Mouse (Mus musculus): ENCODE results near the gene Erich3. TPM values are rescaled to one million over a fixed set of nuclear protein-coding genes. Genes with fewer than 3 reads are reported as not detected.

Gene Erich3
- total RNA-seq, 2 experiments from 2014 or later, result 0.05 to 0.37 TPM

DNA sequence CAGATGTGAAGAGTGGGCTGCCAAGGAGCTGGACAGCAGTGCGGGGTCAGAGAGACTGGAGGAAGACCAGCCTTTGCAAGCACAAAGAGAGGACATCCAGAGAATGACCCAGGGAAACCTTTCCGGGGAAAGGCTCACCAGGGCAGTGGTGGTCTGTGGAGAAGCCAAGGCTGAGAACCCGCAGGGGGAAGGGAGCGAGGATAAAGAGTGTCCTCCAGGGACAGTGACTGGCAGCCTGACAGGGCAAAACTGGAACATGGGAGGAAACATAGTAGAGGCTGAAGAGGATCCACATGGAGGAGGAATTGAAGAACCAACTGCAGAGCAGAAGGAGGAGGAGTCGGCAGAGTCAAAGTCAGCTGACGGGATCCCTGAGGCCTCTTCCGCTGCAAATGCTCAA, 100.5 kb downstream of the Erich3 start:
- no peak for DNase-seq (ENCODE audit: low spot score in 2 of 2)

DNA sequence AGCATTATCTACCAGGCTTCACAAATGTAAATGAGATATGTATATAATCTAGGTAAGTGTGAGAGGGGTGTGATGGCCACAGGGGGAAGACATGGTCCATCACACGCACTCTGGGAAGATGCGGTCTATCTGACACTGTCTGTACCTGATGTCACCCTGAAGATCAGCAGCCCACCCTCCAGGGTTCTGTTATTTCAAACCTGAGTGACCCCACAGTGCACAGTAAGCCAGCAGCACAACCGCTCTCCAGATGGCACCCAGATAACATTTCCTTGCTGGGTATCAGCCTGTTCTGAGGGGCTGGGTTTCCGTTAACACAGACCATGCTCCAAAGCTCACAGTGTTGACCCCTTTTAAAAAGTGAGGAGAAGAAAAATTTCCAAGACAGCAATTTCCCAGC, 102.7 kb downstream of the Erich3 start:
- no peak for DNase-seq (ENCODE audit: low spot score in 2 of 2)

DNA sequence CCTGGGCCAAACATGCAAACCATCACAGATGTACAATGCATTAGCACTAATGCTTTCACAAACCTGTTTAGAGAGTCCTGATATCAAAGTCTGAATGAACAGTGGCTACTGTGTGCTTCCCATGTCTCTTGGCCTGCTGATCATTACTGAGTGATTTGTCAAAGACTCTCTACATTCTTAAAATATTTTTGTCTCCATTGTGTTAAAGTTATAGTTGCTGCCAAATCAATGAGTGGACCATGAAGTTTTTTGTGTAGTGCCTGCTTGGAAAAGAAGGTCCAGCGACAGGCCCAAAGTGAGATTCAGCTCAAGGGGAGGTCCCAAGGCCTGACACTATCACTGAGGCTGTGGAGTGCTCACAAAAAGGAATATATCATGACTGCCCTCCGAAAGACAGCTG, 108.0 kb downstream of the Erich3 start:
- no peak for DNase-seq (ENCODE audit: low spot score in 2 of 2)

DNA sequence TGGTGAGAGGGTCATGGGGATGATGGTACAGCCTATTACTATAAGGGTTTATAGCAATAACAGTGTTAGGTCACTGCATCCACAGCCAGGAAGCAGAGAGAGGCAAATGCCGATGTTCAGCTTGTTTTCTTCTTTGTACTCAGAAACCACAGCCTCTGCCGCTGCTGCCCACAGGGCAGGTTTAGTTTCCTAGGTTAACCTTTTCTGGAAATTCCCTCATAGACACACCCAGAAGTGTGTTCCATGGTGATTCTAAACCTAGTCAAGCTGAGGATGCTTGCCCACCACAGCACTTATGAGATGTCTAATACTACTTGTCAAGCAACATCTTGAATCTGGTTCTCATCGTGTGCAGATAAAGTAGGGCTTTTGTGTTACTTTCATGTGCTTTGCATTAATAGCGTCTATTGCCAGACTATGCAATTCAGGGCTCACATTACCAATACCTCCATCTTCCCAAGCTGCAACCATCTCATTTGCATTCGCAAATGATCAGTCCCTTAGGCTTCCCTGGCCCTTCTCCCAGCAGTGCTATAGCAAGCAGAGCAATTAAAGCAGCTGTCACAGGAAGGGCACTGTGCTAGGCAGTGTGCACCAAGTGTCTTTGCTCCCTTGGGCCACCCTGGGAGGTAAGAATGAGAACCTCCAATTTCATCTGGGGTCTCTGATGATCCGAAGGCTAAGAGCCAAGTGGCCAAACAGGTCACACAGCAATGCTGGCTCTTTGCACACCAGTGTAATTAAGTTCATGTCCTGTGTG, 115.4 kb downstream of the Erich3 start:
- DNase-seq (ENCODE audit: low spot score in 2 of 2), result no peak

DNA sequence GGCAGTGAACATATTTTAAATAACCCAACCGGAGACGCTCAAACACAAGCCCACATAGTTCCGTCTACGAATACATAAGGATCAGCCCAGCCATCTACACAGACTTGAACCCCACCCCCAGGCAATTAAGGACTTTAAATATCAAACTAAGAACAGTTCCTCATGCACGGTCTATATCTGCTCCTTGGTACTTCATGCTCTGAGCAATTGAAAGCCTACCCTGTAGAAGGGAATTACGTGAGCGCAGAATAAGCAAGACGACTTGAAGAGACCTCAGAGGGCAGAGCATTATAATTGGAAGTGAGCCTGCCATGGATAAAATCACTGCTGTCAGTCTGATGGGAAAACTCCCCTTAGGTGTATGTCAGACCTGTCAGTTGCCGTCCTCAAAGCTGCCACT, 122.7 kb downstream of the Erich3 start:
- no peak for DNase-seq (ENCODE audit: low spot score in 2 of 2)

DNA sequence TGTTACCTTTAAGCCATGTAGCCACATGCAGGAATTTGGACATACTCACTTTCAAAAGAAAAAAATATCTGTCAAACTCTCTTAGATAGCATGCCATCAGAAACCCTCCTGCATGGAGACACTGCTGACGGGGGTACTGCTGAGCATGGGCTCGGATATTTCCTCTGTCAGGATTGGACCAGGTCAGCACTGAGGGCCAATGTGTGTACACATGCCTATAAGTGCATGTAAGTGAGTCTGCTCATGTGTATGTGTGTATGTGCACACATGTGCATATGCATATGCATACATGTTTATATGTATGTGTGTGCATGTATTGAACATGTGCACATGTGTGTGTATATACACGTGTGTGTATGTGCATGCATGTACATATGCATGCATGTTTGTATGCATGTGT, 124.0 kb downstream of the Erich3 start:
- no peak for DNase-seq (ENCODE audit: low spot score in 2 of 2)

DNA sequence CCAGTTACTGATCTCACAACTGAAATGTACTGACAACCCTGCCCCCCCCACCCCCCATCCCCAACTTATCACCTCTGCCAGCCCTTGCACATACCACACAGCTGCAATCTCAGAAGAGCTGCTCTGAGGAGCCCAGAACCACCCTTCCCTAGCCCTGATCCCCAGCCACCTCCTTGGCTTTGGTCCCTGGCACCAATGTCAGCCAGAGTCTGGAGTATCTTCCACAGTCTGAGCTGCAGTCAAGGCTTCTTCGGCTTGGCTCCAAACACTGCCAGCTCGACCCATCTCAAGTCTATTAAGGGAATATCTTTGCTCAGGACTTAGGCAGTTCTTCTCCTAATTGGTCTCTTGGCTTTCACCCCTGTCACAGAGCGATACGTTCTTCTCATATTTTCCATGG, 129.9 kb downstream of the Erich3 start:
- DNase-seq (ENCODE audit: low spot score in 2 of 2), result no peak

DNA sequence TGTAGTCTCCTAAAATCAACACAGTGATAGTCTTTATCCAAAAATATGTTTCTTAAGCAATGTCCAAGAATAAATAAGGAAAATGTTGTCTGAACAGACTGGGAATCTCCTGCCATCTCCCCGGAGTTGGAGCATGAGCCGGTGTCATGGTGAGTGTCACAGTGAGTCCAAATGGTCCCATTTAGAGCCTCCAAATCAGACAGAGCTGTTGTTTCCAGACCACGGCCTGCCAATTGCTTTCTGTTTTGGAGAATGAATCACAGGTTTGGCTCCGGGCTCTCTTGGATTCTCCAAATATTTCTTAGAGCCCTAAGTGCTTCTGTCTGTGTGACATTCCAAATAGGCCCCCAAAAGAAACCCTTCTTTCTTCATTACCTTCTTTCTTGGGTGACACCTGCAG, 135.1 kb downstream of the Erich3 start:
- no peak for DNase-seq (ENCODE audit: low spot score in 2 of 2)

DNA sequence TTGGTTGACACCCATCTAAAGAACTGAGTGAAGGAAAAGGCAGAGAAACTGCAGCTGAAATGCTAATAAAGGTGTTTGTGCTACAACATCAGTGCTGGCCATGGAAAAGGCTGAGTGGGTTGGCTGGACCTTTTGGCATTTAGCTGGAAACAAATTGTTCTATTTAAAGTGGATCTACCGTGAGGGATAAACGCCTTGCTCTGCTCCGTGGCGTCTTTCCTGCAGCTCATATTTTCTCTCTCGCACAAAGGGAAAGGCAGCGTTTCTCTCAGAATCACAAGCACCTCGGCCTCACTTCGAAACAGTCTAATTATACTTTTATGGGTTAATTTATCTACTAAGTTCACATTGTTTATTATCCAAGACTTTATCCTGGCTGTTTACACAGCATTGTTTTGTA, 136.8 kb downstream of the Erich3 start:
- DNase-seq (ENCODE audit: low spot score in 2 of 2), result no peak

DNA sequence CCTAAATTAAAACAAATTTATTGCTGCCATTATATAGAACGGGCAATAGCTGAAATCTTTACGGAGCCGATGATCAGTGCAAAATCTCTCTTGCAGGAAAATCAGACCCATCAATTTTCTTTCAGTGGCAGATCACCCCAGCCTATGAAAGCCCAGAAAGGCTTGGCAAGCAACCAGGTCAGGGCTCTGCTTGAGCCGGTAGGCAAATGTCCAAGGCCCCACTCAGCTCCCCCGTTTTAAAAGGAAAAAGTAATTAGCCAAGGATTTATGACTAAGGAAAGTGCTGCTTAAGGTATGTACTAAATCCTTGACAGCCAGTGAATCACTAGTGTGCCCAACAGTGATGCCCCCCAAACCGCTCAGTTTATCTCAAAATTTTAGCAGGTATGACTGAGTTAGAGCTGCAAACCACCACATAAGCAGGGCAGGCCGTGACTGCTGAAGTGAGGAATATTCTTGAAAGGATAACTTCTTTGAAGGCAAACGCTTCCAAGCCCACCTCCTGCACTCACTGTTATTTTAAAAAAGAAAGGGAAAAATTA, 137.3 kb downstream of the Erich3 start:
- DNase-seq (ENCODE audit: low spot score in 2 of 2), result no peak

DNA sequence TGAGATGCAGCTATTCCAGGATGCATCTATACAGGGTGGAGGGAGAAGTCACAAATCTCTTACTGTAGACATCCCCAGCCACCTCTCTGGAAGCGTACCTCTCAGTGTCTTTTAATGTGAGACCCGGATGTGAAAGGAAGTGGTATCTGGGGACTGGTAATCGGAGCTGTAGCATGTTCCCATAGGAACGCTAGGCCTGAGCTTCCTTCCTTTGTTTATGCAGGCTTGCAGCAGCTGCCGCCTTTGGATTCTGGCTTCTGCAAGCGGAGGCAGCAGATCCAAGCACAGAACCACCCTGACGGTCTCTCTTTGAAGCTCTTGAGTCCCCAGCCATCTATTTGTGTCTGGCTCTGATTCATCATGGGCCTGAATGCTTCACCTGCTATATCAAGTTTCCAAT, 143.0 kb downstream of the Erich3 start:
- no peak for DNase-seq (ENCODE audit: low spot score in 2 of 2)

DNA sequence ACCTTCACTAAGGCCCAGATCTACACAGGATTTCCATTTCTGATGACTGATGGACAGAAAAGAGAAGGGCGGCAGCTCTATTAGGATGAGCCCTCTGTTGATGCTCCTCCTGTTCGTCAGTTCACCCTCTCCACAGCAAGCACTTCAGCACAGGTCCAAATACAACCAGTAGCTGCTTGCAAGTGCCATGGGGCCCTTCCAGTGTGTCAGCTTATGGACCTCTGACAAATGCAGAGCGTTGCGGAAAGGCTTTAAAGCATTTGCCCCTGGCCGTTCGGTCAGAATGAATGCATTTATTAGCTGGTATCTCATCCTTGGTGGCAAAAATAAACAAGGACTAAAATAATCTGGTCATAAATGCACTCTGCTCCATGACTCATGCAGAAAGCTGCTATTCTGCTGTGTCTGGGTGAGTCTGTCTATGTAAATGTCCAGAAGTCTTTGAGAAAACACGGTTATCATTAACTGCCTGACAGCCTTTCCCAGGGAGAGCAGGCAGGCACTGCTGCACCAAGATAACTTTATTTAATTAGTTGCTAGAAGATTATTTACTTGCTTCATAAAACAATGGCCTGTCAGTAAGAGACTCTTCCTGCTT, 146.7 kb downstream of the Erich3 start:
- DNase-seq (ENCODE audit: low spot score in 2 of 2), result no peak

DNA sequence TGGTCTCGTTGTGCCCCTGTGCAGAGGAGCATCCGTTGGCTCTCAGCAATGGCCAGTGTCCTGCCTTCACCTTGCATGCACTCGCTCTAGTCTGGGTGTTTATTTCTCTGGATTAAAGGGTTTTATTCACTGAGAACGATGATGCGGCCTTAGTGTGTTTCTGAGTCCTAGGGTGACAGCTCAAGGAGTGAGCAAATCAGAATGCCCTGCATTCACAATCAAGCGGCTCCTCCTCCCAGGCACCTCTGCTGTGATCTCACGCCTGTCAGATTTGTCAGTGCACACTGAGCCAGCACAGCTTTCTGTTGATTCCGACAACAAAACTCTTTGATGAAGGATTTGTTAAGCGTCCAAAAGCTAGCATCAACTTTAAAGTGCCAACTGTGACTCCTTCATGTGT, 147.6 kb downstream of the Erich3 start:
- no peak for DNase-seq (ENCODE audit: low spot score in 2 of 2)

DNA sequence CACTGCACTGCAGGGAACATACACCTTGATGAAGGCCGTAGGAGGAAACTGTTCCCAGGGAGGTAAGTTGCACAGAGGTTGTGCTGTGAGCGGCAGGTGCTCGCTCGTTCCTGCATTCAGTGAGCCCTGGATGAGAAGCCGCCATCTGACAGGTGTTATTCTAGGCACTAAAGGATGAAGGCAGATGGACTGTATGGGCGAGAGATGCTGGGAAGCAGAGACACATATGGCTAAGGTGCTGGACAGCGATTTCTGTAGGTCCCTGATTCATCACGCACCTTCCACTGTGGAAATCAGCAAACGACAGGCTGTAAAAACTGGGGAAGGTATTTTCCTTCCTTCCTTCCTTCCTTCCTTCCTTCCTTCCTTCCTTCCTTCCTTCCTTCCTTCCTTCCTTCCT, 148.2 kb downstream of the Erich3 start:
- DNase-seq (ENCODE audit: low spot score in 2 of 2), result no peak

DNA sequence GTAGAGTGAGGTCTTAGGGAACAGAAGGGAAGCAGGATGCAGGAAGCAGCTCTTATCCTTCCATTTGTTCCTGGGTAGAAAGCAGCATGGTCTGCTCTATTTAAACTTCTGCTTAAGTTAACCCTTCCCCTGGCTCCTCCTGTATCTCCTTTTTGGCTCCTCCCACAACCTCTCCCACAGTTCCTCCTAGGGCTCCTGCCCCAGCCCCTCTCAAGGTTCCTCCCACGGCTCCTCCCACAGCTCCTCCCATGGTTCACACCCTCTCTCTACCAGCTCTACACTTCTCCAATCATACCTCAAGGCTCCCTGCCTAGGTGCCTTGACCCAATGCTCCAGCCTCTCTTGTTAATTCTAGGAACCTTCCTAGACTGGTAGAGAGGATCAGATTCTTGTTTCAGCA, 149.2 kb downstream of the Erich3 start:
- no peak for DNase-seq (ENCODE audit: low spot score in 2 of 2)

DNA sequence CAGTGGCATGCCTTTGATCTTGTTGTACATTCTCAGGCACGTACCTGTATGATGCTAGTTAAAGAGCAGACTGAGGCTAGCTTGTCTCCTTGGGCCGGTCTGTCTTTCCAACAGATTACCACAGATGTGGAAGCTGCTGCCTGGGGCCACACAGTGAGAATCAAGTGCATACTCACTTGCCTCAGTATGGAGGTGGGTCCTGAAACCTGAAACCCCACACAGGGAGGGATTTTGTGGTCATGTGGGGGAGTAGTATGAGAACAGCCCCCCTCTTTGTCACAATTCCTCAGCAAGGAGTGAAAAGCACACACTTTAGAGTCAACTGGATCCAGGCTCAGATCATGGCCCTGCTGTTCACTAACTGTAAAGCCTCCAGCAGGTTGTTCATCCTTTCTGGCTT, 151.9 kb downstream of the Erich3 start:
- DNase-seq (ENCODE audit: low spot score in 2 of 2), result no peak

DNA sequence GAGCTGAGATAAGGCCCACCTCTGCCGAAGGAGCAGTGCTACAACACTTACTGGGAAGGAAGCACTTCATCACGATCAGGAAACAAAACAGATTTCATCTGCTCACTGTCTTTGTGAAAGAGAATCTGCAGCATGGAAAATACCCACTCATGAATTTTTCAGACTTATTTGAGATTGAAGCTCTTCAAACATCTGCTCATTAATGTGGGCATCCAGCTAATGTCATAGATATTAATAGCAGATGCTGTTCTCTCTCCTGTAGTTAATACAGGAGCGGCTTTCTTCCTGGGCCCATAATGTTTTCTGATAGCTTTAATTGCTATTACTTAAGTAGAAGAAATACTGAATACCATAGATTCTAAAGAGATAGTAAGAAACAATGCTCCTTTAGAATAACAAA, 152.6 kb downstream of the Erich3 start:
- DNase-seq (ENCODE audit: low spot score in 2 of 2), result no peak

DNA sequence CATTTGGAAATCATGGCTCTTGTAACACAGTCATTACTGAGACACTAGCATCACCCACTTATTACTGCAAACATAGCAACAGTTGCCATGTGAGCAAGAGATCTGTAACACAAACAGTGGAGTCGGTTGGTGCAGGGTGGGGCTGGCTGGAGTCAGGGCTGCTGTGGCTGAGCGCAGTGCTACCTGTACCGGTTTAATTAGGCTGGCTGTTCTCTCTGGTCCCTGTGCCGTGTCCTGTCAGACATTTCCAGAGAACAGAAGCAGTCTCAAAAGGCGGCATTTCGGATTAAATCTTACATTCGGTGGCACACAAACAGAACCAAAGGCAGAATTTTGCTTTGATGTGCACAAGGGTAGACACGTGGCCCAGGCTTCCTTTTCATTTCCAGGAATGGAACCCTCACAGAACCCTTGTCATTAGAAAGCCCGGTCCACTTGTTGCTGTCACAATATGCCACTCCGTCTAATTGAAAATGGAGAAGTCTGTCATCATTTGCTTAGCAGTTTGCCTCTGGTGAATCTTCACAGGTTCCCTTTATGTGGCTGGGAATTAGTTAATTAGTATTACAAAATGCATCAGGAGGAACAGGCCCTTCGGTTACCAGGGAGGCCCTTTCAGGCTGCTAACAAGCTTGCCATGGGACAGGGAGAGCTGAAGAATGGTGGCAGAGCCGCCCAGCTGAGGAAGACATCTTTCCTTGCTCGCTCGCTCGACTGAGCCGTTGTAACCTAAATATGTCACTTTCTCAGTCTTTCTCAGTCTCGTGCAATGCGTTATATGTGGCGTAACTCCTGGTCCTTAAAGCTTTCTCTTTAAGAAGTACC, 153.4 kb downstream of the Erich3 start:
- DNase-seq (ENCODE audit: low spot score in 2 of 2), result no peak

Measured in gastrocnemius, postnatal 4 days (tissue).